21 mouse cellular contexts compared by ENCODE assay signal in genomic region chr4:57802411-57802810, GRCm38 (mm10).
DNase-seq lines count a peak whose midpoint lies in the region; ATAC-seq lines count a peak whose summit lies in the region.
"Had no signal": no experiment of that assay in that cellular context is flagged by ENCODE, and none has a peak within 500 bp of the region (broad histone marks: within the 10 kb centered on the region; RNA-seq: fewer than 3 reads in every experiment).

No protein-coding gene starts in this region.

- no peak overlapping the region for H3K9ac ChIP-seq in heart, embryonic 15.5 days
- H3K9ac ChIP-seq: embryonic facial prominence, embryonic 12.5 days; forebrain, embryonic 15.5 days; hindbrain, embryonic 12.5 days had no signal

- 57% methylated on average over 3 of the region's 3 CpGs for WGBS in heart, embryonic 15.5 days

- no peak for ATAC-seq in heart, embryonic 15.5 days (replicated peaks; ENCODE audit: insufficient number of reproducible peaks, insufficient read depth, low FRiP score, low read depth)
- ATAC-seq: CD4-positive, CD25-positive, alpha-beta regulatory T cell, adult 4 months; forebrain, embryonic 15.5 days; hindbrain, embryonic 16.5 days; inflammation-experienced regulatory T-cells, adult 6 months; intestine, postnatal 0 days had no signal

- DNase-seq in heart, adult 11 months: peak; percentile 88
- no peak for DNase-seq in heart, adult 18-20 months
- no peak for DNase-seq in heart, postnatal 36 days
- DNase-seq in adrenal gland, postnatal 10 days: peak; percentile 32
- DNase-seq in cerebellum, adult 11-12 months: no peak
- DNase-seq: B cell, adult 2 months; cerebellum, adult 11 months; cerebellum, adult 9-10 months; cerebellum, postnatal 25 days; heart, postnatal 4 days; kidney, adult 8-10 months had no signal

- 0 out of 2 replicates have a peak, but pooled peaks cover 4% of the 10 kb centered on the region for H3K36me3 ChIP-seq in heart, embryonic 15.5 days
- H3K36me3 ChIP-seq: embryonic facial prominence, embryonic 12.5 days; forebrain, embryonic 15.5 days; G1E; hindbrain, embryonic 12.5 days had no signal

- H3K9me3 ChIP-seq in heart, embryonic 15.5 days (replicated peaks): no peaks in the 10 kb centered on the region
- H3K9me3 ChIP-seq: embryonic facial prominence, embryonic 12.5 days; forebrain, embryonic 15.5 days; hindbrain, embryonic 12.5 days had no signal

- no peak overlapping the region for H3K4me2 ChIP-seq in heart, embryonic 15.5 days
- H3K4me2 ChIP-seq: embryonic facial prominence, embryonic 12.5 days; forebrain, embryonic 15.5 days; hindbrain, embryonic 12.5 days had no signal

- intact Hi-C loops in heart, postnatal 36 days (cut with DNase I): no loop called here

- H3K4me3 ChIP-seq in heart, embryonic 15.5 days: no peak overlapping the region
- H3K4me3 ChIP-seq in brown adipose tissue, adult 24 weeks (ENCODE audit: insufficient read depth, low read depth, low read length): no peak overlapping the region
- H3K4me3 ChIP-seq: embryonic facial prominence, embryonic 12.5 days; forebrain, embryonic 15.5 days; hindbrain, embryonic 12.5 days had no signal

- H3K4me1 ChIP-seq in heart, embryonic 15.5 days (replicated peaks): peaks cover 43% of the 10 kb centered on the region
- peaks cover 21% of the 10 kb centered on the region for H3K4me1 ChIP-seq in brown adipose tissue, adult 24 weeks (ENCODE audit: control insufficient read depth, insufficient read depth, insufficient read length, low read length)
- H3K4me1 ChIP-seq: forebrain, embryonic 15.5 days had no signal

- 0 out of 2 replicates have a peak overlapping the region, but pooled peaks have one; percentile 24 for H3K27ac ChIP-seq in heart, embryonic 15.5 days
- peak overlapping the region; percentile 44 for H3K27ac ChIP-seq in brown adipose tissue, adult 24 weeks (replicated peaks; ENCODE audit: low read depth, low read length)
- H3K27ac ChIP-seq: embryonic facial prominence, embryonic 12.5 days; forebrain, embryonic 15.5 days; hindbrain, embryonic 12.5 days had no signal

- H3K27me3 ChIP-seq in heart, embryonic 15.5 days: no peaks in the 10 kb centered on the region
- H3K27me3 ChIP-seq: embryonic facial prominence, embryonic 12.5 days; forebrain, embryonic 15.5 days; hindbrain, embryonic 12.5 days had no signal

Comparison
In these comparisons a context has a peak if more than half of its experiments do, and no peak if none do; other contexts are left out.
1. DNase-seq: peak in heart, adult 11 months (single experiment) and adrenal gland, postnatal 10 days (single experiment); none in heart, adult 18-20 months (0 of 2), heart, postnatal 36 days (0 of 2) and cerebellum, adult 11-12 months (single experiment).